Mouse (Mus musculus): ENCODE results near the gene Grin2c.

The Grin2c gene

DNA sequence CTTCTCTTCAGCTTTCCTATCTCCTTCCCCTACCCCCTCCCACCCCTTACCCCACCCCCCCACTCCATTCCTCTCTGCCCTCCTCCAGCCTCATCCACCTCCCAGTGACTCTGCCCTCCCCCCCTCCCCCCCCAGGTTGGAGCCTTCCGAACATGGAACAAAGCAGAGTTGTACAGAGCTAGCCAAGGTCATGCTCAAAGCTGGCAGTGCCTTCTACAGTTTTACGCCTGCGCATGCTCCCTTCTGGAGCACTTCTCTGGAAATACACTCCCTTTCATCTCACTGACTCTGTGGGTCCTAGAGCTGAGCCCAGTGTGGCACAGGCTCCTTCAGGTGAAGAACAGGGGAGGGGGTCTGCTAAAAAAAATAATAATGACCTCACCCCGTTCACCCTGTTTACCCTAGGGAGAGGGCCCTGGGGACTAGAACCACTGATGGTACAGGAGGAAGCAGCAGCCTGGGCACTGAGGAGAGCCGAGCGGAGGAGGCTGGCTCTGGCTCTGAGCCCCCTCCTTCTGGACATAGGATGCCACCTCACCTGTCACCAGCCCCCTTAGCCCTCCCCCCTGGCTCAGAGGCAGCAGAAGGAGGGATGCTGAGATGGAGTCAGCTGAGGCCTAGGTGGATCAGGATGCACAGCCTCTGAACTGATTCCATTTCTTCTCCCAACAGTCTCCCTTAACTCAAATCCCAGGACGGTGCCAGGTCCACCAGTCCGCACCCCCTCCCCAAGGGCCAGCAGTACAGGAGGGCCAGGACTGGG, 15.9 kb upstream of the Grin2c start:
- DNase-seq: no peak

DNA sequence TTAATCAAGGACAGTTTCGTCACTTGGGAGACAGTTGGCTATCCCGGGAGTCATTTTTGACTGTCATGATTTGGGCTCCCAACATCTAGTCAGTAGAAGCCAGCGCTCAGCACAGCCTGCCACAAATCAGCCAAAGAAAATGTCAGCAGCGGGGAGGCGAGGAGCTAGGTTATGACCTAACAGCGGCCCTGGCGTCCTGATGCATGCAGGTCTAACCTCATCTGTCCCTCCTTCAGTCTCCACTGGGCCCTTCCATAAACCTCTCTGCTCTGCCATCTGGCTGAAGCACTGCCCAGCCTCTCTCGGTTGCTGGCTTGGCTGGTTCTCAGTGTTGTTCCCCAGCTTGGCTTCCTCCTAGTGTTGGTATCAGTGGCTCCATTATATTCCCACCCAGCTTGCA, 15.3 kb upstream of the Grin2c start:
- no peak for DNase-seq

DNA sequence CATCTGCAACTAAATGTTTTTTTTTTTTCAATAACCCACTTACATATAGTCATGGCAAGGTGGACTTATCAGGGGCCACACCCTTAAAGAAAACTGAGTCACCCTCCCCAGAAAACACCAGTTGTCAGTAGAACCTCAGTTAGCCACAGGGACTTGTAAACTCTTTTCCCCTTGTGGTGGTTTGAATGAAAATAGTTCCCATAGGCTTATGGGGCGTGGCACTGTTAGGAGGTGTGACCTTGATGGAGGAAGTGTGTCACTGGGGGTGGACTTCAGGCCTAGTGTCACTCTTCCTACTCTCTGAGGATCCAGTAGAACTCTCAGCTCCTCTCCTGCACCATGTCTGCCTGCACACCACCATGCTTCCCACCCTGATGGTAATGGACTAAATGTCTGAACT, 12.7 kb upstream of the Grin2c start:
- DNase-seq: no peak

DNA sequence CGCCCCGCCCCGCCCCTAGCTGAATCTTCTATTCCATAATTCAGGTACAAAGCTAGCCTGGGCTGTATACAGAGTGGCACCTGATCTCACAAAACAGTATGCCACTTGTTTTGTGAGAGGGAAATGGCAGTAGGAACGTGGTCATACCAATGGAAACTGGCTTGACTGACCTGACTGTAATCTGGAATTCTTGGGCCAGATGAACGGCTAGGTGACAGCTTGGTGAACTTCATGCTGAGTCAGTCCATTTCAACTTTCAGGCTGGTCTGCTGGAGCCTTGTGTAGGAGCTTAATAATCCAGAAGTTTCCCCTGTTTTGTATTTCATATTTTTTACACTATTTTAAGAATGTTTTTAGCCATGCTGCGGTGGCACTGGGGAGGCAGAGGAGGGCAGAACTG, 11.1 kb upstream of the Grin2c start:
- no peak for DNase-seq

GRCm38 (mm10) chr11:115277604-115277975, 10.5 kb upstream of the Grin2c start:
- DNase-seq: no peak

DNA sequence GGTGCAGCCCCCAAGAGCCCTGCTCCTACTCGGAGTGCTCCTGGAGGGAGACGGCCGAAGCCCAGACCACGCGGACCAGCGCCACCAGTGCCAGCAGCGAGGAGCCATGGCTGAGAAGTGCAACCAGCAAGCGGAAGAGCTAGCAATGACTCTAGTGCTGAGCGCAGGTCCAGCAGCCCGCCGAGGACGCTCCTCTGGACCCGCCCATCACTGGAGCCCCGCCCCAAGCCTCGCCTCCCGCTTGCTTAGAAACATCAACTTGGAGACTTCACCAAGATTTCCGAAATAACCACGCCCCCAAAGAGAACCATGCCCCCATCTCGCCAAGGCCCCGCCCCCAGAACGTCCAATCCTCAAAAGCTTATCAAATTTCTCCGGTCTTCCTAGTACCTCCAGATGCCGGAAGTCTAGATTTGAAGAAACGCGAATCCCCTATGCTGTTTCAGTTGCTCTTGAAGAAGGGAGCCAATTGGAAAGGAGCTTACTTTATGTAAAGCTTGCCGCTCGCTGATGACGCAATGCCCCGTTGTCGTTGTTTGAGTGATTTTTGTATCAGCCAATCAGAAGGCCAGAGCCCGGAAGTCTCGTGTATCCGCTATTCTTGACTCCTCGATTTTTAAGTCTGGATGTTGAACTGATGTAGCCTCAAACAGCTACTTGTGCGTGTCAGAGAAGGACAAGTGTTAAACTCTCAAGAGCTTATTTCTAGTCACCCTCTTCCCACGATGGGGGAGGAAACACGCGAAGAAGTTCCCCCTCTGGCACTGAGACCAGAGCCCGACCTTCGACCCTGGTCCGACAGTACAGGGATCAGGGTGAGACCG, 9.9 kb upstream of the Grin2c start, which contains the start of gene Fdxr:
TSS of gene Fdxr (minus strand) at position 271 of the 824 bp plus-strand sequence.
- peak; percentile 94 for DNase-seq

- DNase-seq: no peak
Observed at GRCm38 (mm10) chr11:115275954-115276353, 8.9 kb upstream of the Grin2c start.

DNA sequence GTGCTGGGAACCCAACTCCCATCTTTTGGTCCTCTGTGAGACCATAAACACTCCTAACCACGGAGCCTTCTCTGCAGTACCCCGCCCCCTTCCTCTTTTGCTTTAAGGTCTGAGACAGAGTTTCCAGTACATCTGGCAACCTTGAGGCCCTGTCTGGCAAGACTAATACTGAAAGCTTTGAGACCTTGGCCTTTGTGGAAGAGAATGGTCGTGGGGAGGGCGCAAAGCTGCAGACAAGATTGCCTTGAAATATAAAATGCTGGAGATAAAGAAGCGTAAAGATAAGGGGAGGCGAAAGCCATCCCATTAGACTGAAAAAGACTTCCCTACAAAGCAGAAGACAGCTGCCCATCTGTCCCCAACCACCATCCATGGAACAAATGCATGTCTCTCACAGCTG, 8.5 kb upstream of the Grin2c start:
- no peak for DNase-seq

DNA sequence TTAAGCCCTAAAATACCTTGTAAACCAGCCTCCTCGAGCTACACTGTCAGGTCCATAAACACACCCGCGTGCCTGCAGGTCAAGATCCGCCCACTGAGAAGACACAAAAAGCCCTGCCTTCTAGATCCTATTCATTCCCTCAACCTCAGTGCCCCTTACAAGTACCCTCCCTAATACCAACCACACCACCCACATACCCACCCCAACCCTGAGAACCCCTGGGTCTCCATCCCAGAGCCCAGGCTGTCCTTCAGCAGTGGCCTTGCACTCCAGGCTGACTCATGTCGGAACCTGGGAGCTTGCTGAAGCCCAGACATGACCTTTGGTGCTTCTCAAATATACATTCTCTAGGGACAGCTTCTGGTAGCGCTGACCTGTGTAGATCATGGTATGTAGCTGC, 7.7 kb upstream of the Grin2c start:
- no peak for DNase-seq

DNA sequence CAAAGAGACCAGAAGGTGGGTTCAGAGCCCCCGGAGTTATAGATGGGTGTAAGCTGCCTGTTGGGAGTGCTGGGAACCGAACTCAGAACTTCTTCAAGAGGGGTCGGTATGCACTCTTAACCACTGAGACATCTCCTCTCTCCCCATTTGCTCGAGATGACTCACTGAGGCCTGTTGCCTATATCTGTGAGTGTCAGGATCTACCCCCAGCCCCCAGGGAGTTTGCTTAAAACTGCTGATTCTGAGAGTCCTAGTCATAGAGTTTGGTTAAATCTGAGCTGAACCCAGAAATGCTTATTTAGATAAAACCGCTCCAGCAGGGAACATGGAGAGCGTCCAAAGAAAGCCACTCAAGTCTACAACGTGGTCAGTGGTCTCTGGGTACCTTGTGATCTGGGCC, 7.1 kb upstream of the Grin2c start:
- no peak for DNase-seq

- no peak for DNase-seq
Observed at GRCm38 (mm10) chr11:115273735-115274134, 6.7 kb upstream of the Grin2c start.

DNA sequence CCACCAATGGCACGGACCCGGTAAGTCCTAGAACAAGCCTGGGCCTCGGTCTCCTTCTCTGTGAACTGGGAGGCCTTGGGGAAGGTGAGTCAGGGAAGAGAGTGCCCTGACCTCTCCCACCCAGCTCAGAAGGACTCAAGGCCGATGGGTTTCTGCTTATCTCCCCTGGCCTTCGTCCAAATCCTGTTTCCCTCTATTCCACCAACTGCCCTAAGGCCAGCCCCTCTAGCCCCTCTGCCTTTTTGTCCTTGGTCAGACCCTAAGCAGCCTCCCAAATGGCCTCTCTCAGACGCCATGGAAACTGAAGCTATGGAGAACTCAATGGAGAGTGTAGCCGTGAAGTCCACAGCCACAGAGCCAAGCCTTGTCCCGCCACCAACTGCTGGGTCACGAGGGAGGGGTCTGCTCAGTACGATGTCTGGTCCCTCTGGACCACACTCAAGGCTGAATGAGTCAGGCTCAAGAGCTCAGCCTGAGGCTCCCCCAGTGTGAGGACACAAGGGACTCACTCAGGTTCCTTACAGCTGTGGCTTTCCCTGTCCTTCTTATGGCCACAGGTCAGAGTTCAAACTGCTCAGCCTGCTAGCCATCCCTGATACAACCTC, 6.0 kb upstream of the Grin2c start:
- no peak for DNase-seq

GRCm38 (mm10) chr11:115271481-115271880, 4.4 kb upstream of the Grin2c start:
- DNase-seq: no peak

DNA sequence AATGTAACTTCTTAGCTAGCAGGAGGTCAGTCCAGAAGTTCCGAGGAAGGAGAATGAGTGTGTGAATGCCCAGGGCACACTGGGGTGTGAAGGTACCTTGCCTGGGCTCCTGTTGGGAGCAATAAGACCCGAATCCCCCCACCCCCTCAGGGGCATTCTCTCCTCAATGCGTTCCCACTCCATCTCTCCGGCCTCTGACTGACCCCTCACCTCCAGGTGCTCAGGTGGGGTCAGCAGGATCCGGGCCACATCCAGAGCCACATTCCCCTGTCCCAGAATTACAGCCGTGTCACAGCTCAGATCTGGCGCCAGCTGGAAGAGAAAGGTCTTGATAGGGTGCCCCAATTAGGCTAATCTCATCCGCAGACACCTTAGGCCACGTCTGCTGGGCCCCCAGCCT, 4.0 kb upstream of the Grin2c start:
- no peak for DNase-seq

DNA sequence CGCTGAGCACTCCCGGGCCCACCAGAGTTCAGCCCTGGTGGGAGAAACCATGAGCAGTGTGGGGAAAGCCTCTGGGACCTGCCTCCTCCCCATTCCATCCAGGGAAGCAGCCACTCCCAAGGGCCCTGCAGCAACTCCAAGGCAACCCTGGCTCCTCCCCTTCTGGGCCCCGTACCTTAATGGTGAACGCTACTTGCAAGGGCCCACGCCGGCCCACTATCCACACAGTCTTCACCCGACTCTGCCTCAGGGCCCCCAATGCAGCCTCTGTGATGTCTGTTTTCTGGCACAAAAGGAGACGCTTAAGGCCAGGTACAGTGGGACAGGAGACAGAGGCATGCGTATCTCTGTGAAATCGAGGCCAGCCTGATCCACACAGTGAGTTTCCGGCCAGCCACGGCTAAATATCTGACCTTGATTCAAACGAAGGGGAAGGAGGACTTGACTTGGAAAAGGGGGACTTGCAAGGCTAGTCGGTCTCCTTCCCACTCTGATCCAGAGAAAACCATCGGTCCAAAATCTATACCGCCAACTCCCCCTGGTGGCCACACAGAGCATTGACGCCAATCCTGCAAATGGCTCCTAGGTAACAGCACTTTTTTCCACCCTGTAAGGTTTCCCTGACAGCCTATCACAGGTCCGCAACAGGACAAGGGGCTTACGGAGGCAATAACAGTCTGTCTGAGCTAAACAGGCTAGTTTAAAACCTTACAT, 3.3 kb upstream of the Grin2c start:
- peak; percentile 87 for DNase-seq

GRCm38 (mm10) chr11:115269330-115270066, 2.5 kb upstream of the Grin2c start:
- DNase-seq: no peak

- no peak for DNase-seq
Observed at GRCm38 (mm10) chr11:115267958-115268357, 915 bp upstream of the Grin2c start.

- DNase-seq: no peak
Observed at GRCm38 (mm10) chr11:115266400-115266778, 654 bp downstream of the Grin2c start.

DNA sequence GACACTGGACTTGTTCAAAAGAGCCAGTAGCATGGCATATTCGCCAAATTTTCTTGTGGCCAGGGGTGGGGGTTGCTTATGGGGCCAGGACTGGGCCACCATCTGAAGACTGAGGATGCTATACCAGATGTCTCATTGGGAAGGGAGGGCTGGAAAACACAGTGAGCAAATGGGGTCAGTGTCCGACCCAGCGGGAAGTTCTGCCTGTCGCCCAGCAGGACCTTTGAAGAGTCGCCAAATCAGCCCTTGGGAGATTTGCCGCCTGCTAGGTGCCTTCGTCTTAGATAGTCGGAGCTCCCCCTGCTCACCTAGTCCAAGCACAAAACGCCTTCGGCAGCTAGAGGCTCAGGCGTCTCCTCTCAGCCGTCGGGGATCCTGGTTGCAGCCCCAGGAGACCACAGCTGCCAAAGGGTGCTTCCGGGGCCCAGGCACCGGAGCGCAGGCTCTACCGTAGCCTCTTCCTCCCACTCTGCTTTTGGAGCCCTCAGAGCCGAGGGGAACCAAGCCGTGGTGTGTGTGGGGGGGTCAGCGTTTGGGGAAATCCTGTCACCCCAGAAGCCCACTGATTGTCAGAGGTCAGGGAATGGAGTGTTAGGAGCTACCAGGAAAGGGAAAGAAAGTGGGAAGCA, 1.2 kb downstream of the Grin2c start:
- DNase-seq: no peak

GRCm38 (mm10) chr11:115264862-115265668, 2.0 kb downstream of the Grin2c start:
- DNase-seq: peak; percentile 56

Measured in right cerebral cortex, postnatal 4 days (tissue).